Mouse (Mus musculus) heart, postnatal 0 days (tissue): Measurements from ENCODE around the gene Rims1. TPM values are rescaled to one million over a fixed set of nuclear protein-coding genes. Genes with fewer than 3 reads are reported as not detected.

Experiments used
- ATAC-seq: fragments of 200-750 bp; cut with Nextera tagmentation; 2 replicates; pipeline ENCODE4 v1.8.0; 2017; ENCODE audit warnings: low read depth, moderate number of reproducible peaks, moderate library complexity; ENCODE audit not compliant: insufficient read depth
- DNase-seq: peaks from one replicate; pipeline ENCODE4 v3.0.0-alpha.2; 2016; ENCODE audit warnings: low spot score
- H3K27ac ChIP-seq: fragments of 300-500 bp; sonication (generic); 2 replicates; pipeline ENCODE4 v1.5.1; 2014; ENCODE audit warnings: low read depth, mild to moderate bottlenecking
- H3K27me3 ChIP-seq: fragments of 300-500 bp; sonication (generic); 2 replicates; pipeline ENCODE4 v1.6.1; 2014; ENCODE audit warnings: low read length, mixed read lengths; ENCODE audit not compliant: control insufficient read depth, insufficient read depth
- H3K36me3 ChIP-seq: fragments of 300-500 bp; sonication (generic); replicated peaks from 2 replicates; pipeline ENCODE4 v1.6.1; 2014; ENCODE audit warnings: low read length, mixed read lengths; ENCODE audit not compliant: control insufficient read depth, insufficient read depth
- H3K4me1 ChIP-seq: fragments of 300-500 bp; sonication (generic); 2 replicates; pipeline ENCODE4 v1.6.1; 2014; ENCODE audit warnings: antibody characterized with exemption; ENCODE audit not compliant: control insufficient read depth, insufficient read depth
- H3K4me2 ChIP-seq: fragments of 300-500 bp; sonication (generic); 2 replicates; pipeline ENCODE4 v1.6.1; 2014; ENCODE audit warnings: low read depth, mild to moderate bottlenecking, low read length, moderate library complexity
- H3K4me3 ChIP-seq: fragments of 300-500 bp; sonication (generic); 2 replicates; pipeline ENCODE4 v1.5.1; 2014; ENCODE audit warnings: low read depth, low read length
- H3K9ac ChIP-seq: fragments of 300-500 bp; sonication (generic); replicated peaks from 2 replicates; pipeline ENCODE4 v1.6.1; 2014; ENCODE audit warnings: low read depth, low read length, mixed read lengths
- H3K9me3 ChIP-seq: fragments of 300-500 bp; sonication (generic); replicated peaks from 2 replicates; pipeline ENCODE4 v1.6.1; 2016; ENCODE audit warnings: low read length; ENCODE audit not compliant: control insufficient read depth
- CTCF ChIP-seq: IDR thresholded peaks from 2 replicates; pipeline ENCODE4 v1.5.1; 2016; ENCODE audit warnings: antibody characterized with exemption, control low read depth, low read depth
- EP300 ChIP-seq: IDR thresholded peaks from 2 replicates; pipeline ENCODE4 v1.6.1; 2016; ENCODE audit warnings: antibody characterized with exemption, low read depth
- whole genome bisulfite sequencing: fragments of 180-500 bp; shearing (Covaris S2); extraction: QIAGEN DNeasy Blood & Tissue Kit; methylation state at CpG from one replicate; pipeline ENCODE4 v1.1.7; 2014; 5-methylcytosine and 5-hydroxymethylcytosine counted together
- polyA plus RNA-seq: library from polyadenylated mRNA; unstranded; fragments of >200 nt; fragmentation: Nextera tagmentation; extraction: Ambion mirVana; gene quantifications from 2 replicates; pipeline ENCODE4 v1.2.1, GENCODE M21; 2015
- total RNA-seq: library from RNA; depleted of rRNA; stranded (reverse); fragments of >200 nt; gene quantifications from 2 replicates; pipeline ENCODE4 v1.2.3, GENCODE M21; 2014; ENCODE audit warnings: low replicate concordance

Gene Rims1
- total and polyA plus RNA-seq, 2 experiments from 2014 or later, result 0.59 to 2.6 TPM

GRCm38 (mm10) chr1:22274081-22274480, 531.7 kb downstream of the Rims1 start:
- ATAC-seq (no peak), DNase-seq (no peak)
- Histone ChIP-seq H3K36me3 (no peaks in the 10 kb centered on the region), H3K4me3 (no peak overlapping the region), H3K9me3 (no peaks in the 10 kb centered on the region), H3K27me3 (no peaks in the 10 kb centered on the region), H3K4me1 (no peaks in the 10 kb centered on the region), H3K9ac (no peak overlapping the region), H3K4me2 (no peak overlapping the region), H3K27ac (no peak overlapping the region)
- no peak for TF ChIP-seq CTCF
- TF ChIP-seq EP300, result no peak
- WGBS, result 75% methylated on average over 2 of the region's 2 CpGs

GRCm38 (mm10) chr1:22270131-22270530, 535.7 kb downstream of the Rims1 start:
- H3K9ac ChIP-seq, result no peak overlapping the region
- no peak overlapping the region for H3K4me3 ChIP-seq
- no peaks in the 10 kb centered on the region for H3K27me3 ChIP-seq
- no peak for ATAC-seq
- no peak for DNase-seq
- H3K9me3 ChIP-seq, result no peaks in the 10 kb centered on the region
- TF ChIP-seq CTCF (no peak), EP300 (no peak)
- H3K4me2 ChIP-seq, result no peak overlapping the region
- no peaks in the 10 kb centered on the region for H3K36me3 ChIP-seq
- 67% methylated on average over 5 of the region's 5 CpGs for WGBS
- no peaks in the 10 kb centered on the region for H3K4me1 ChIP-seq
- no peak overlapping the region for H3K27ac ChIP-seq

- Histone ChIP-seq H3K27me3 (no peaks in the 10 kb centered on the region), H3K4me1 (no peaks in the 10 kb centered on the region), H3K27ac (no peak overlapping the region), H3K9me3 (no peaks in the 10 kb centered on the region), H3K9ac (no peak overlapping the region), H3K4me2 (no peak overlapping the region), H3K4me3 (no peak overlapping the region), H3K36me3 (no peaks in the 10 kb centered on the region)
- TF ChIP-seq EP300, result no peak
- TF ChIP-seq CTCF, result peak; percentile 99
- 42% methylated on average over 15 of the region's 15 CpGs for WGBS
- DNase-seq (peak; percentile 45), ATAC-seq (peak; percentile 39; the same call in 1 of the 2 replicates)
Observed at GRCm38 (mm10) chr1:22268581-22269359, 537.0 kb downstream of the Rims1 start.

GRCm38 (mm10) chr1:22266491-22266890, 539.3 kb downstream of the Rims1 start:
- DNase-seq (no peak), ATAC-seq (no peak)
- no peak overlapping the region for H3K4me2 ChIP-seq
- H3K4me3 ChIP-seq, result no peak overlapping the region
- 69% methylated on average over 10 of the region's 10 CpGs for WGBS
- no peaks in the 10 kb centered on the region for H3K9me3 ChIP-seq
- H3K27ac ChIP-seq, result no peak overlapping the region
- H3K9ac ChIP-seq, result no peak overlapping the region
- TF ChIP-seq EP300 (no peak), CTCF (no peak)
- H3K36me3 ChIP-seq, result no peaks in the 10 kb centered on the region
- no peaks in the 10 kb centered on the region for H3K4me1 ChIP-seq
- H3K27me3 ChIP-seq, result no peaks in the 10 kb centered on the region

- no peak for DNase-seq
- H3K27ac ChIP-seq, result no peak overlapping the region
- H3K36me3 ChIP-seq, result no peaks in the 10 kb centered on the region
- no peaks in the 10 kb centered on the region for H3K9me3 ChIP-seq
- WGBS, result 47% methylated on average over 3 of the region's 3 CpGs
- H3K9ac ChIP-seq, result no peak overlapping the region
- H3K4me1 ChIP-seq, result no peaks in the 10 kb centered on the region
- H3K27me3 ChIP-seq, result no peaks in the 10 kb centered on the region
- H3K4me3 ChIP-seq, result no peak overlapping the region
- no peak overlapping the region for H3K4me2 ChIP-seq
- ATAC-seq, result no peak
- TF ChIP-seq EP300 (no peak), CTCF (peak; percentile 37)
Observed at GRCm38 (mm10) chr1:22265528-22265927, 540.3 kb downstream of the Rims1 start.
